Mouse (Mus musculus) E14TG2a.4 (cell line): ENCODE data around the gene Rsph14.

Source experiments
- CTCF ChIP-seq: conservative IDR thresholded peaks from 2 replicates; pipeline ENCODE4 v1.5.1; 2014; ENCODE audit warnings: low read length
- NANOG ChIP-seq: IDR thresholded peaks from 2 replicates; pipeline ENCODE4 v1.6.1; 2014; ENCODE audit warnings: borderline replicate concordance, low read length, mixed read lengths

GRCm38 (mm10) chr10:75068086-75068485, 35.7 kb upstream of the Rsph14 start:
- no peak for TF ChIP-seq CTCF
- no peak for TF ChIP-seq NANOG
